Mouse (Mus musculus) layer of hippocampus, adult 11-12 months (tissue): Measurements from ENCODE around the gene Dmrt2.

Experiments
- DNase-seq: peaks from one replicate; pipeline ENCODE4 v3.0.0; 2022; ENCODE audit warnings: low spot score

Gene Dmrt2

DNA sequence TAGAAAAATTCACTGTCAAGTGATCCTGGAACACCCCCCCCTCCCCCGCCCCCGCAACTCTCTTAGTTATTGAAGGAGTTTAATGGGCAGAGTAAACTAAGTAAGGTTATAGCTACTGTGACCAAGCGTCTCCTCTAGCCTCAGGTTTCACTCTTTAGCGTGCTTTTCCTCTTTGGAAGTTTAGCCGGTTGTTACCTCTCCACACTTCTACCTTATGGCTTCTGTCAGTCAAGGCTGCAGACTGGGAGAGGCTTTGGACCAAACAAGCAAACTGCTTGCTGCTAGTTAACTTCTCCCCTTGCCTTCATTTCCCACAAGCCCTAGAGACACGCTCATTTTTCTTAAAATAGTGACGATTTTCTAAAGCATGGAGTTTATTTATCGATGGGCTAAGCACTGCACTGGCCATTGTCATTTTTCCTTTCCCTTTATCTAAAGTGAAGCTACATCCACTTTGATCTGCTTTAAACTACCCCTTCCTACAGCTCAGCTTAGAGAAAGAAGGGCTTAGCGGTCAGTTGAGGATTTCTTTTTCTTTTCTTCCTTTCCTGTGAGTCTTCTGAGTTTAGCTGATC, 3.7 kb downstream of the Dmrt2 start:
- DNase-seq = no peak

DNA sequence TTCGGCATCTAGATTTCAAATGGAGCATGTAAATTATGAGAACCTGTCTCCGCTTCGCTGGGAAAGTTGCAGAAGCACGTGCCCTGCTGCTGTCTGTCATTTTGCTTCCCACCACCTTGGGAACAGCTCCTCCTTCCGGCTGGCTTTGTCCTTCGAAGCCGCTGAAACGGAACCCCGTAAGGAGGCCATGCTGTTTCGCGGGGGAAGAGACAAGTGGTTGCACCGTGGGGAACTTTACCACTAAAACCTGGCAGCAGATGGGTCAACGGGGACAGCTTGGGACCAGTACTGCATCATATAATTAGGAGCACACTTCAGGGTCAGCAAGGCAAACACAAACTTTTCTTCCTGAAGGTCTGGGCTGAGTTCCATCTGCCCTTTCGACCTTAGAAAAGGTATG, 26.6 kb downstream of the Dmrt2 start:
- DNase-seq = no peak

DNA sequence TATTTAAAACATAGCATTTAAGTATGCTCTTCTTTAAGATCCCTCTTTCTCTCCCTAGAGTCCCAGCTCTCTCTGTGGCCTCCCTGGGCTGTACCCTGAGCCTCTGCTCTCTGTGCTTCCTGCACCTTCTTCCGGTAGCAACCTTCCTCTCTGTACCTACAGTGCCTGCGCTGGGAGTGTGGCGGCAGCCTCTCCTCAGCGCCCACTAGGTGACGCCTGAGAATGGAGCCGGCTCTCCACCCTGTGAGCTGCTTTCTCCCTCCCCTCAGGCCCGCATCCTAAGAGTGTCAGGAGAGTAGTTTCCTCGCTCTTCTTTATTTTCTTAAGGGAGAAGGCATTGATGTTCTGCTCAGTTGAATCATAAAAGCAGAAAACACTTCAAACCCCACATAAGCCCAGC, 41.2 kb downstream of the Dmrt2 start:
- peak; percentile 20 for DNase-seq

GRCm38 (mm10) chr19:25714927-25715326, 42.7 kb downstream of the Dmrt2 start:
- DNase-seq = no peak

DNA sequence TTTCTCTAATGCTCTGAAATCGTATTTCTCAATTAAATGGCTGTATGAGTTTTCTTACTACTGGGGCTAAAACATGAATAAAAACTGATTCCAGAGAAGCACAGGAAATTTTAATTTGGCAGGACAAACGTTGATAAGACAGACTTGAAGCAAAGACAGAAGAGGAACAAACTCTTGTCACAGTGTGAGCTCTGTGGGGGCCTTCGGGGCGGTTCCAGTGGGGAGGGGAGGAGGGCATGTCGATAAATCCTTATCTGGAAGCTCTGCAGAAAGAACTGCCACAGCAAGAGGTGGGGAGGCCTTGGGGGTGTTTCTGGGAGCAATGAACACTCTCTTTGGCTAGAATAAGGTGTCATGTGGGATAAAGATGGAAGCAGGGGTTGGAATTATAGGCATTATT, 50.4 kb downstream of the Dmrt2 start:
- no peak for DNase-seq
